Mouse (Mus musculus): ENCODE measurements at regions not wholly inside any gene's neighbourhood (a gene's known extent, or its start where the extent isn't known, plus 50 kb on each side); places are given as distances from the start of the nearest gene placed in this dataset.

- DNase-seq (ENCODE audit: low spot score in 2 of 2), result no peak
These were observed 742.9 kb downstream of the Hace1 start for GRCm38 (mm10) chr10:46320328-46321038.

- DNase-seq (ENCODE audit: low spot score in 2 of 2), result no peak
These were observed 743.4 kb downstream of the Hace1 start for GRCm38 (mm10) chr10:46321040-46321439.

DNA sequence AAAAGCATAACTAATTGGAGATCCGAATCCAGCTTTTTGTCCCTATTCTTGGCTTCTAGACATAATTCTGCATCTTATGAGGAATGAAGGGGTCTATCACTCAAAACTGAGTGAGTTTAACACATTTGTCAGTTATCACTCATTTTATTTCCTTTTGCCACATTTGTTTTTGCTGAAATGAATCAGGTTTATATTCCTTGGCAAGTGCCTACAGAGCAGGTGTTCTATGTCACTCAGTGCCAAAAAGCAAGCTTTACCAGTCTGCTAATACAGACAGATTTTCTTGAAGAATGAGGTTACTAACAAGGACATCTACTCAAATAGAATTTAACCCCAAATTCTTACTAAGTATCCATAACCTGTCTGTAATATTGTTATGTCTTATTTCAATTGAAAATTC, 751.4 kb downstream of the Hace1 start:
- DNase-seq (ENCODE audit: low spot score in 2 of 2), result no peak

- no peak for DNase-seq (ENCODE audit: low spot score in 2 of 2)
These were observed 754.1 kb downstream of the Hace1 start for GRCm38 (mm10) chr10:46331599-46332283.

DNA sequence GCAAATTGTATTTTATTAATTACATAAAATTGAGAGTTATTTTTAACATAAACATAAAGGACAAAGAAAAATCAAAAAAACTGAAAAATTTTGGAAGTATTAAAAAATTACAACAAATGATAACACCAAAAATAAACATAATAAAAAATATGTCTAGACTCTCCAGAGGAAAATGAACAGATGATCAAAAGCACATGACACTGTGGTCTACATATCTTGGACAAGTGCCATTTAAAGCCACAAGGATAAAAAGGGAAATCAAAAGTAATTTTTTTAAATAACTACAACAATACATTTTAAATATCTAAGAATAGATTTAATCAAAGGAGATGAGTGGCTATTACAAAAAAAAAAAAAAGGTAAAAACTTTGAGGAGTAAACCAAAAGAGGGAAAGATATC, 755.6 kb downstream of the Hace1 start:
- DNase-seq (ENCODE audit: low spot score in 2 of 2), result no peak

- DNase-seq (ENCODE audit: low spot score in 2 of 2), result no peak
These were observed 767.7 kb downstream of the Hace1 start for GRCm38 (mm10) chr10:46345315-46345714.

GRCm38 (mm10) chr10:46349613-46350012, 772.0 kb downstream of the Hace1 start:
- no peak for DNase-seq (ENCODE audit: low spot score in 2 of 2)

GRCm38 (mm10) chr10:46350196-46350595, 772.6 kb downstream of the Hace1 start:
- no peak for DNase-seq (ENCODE audit: low spot score in 2 of 2)

DNA sequence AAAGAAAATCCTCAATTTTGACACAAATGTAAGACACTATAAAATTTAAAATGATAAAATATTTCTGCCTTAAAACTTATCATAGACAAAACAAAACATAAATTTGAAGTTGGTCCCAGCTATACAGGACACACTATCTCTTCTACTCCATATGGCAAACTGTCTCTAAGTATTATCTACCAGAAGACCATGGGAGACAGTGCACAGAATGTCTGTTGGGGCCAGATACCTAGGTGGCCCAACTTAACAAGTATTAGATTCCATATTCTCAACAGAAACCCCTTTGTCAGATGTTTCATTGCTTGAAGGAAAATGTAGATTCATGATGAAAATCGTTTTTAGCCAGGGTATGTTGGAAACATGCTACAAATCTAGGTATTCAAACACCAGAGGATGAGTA, 779.1 kb downstream of the Hace1 start:
- no peak for DNase-seq (ENCODE audit: low spot score in 2 of 2)

- no peak for DNase-seq (ENCODE audit: low spot score in 2 of 2)
These were observed 796.3 kb downstream of the Hace1 start for GRCm38 (mm10) chr10:46373715-46374475.

DNA sequence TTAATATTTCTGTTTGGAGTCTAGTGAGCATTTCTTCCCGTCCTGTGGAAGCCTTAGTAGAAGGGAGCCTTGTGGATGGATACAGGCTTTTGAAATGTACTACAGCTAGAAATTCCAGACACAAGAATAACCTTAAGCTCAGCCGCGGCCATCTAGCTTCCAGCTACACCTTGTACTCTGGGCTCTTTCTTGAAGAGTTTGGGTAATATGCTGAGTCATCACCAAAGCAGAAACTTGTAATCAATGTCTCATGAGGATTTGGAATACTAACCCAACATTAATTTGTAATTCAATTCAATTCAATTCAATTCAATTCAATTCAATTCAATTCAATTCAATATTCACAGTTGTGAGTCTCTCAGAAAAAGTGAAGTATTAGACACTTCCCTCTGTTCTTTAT, 797.0 kb downstream of the Hace1 start:
- no peak for DNase-seq (ENCODE audit: low spot score in 2 of 2)

- no peak for DNase-seq (ENCODE audit: low spot score in 2 of 2)
These were observed 819.5 kb downstream of the Hace1 start for GRCm38 (mm10) chr10:46397089-46397488.

GRCm38 (mm10) chr10:46403883-46404282, 826.3 kb downstream of the Hace1 start:
- no peak for DNase-seq (ENCODE audit: low spot score in 2 of 2)

Small RNAs in the stretch of these regions (microRNA-seq; reads per million reads assigned to microRNA genes)
- 0 reads per million in 2 experiments for gene Gm27410

Measured in layer of hippocampus, postnatal 10 days (tissue).